Mouse (Mus musculus): ENCODE measurements around the gene Olfr1153.

The Olfr1153 gene

GRCm38 (mm10) chr2:87894662-87895061 lies at the start of gene Olfr1153:
Gene Olfr1153, plus strand, starts transcription at chr2:87894962.
- in situ Hi-C loops (cut with MboI; ENCODE audit: unreplicated experiment in 2 of 2): no loop called here

- in situ Hi-C loops (cut with MboI; ENCODE audit: unreplicated experiment in 2 of 2): no loop called here
Measured at GRCm38 (mm10) chr2:87855562-87855961, 39.2 kb upstream of the Olfr1153 start, which contains the start of gene Olfr1151. Gene Olfr1151, plus strand, starts transcription at chr2:87855862.

DNA sequence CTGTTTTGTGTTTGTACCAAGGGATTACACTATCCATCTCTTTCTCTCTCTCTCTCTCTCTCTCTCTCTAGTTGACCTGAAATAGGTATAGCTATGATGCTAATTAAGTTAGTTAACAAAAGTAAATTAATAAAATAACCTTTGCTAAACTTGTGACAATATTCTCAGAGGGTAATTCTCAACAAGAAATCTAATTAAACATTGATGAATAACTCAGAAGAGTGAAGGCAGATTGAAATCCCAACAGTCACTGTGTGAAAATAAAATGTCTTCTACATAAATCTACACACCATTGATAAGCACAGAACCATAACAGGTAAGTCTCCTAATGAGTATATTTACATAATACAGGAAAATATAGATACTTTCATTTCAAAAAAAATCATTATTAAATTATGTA lies 28.6 kb upstream of the Olfr1153 start, which contains the start of gene Olfr1152:
Gene Olfr1152 (plus strand): TSS at position 301 of the 400 bp plus-strand sequence.
- in situ Hi-C loops (cut with MboI; ENCODE audit: unreplicated experiment in 2 of 2): no loop called here

GRCm38 (mm10) chr2:87905066-87905465 lies 10.3 kb downstream of the Olfr1153 start, which contains the start of gene Olfr1154:
Gene Olfr1154, minus strand, starts transcription at chr2:87905166.
- in situ Hi-C loops (cut with MboI; ENCODE audit: unreplicated experiment in 2 of 2): no loop called here

DNA sequence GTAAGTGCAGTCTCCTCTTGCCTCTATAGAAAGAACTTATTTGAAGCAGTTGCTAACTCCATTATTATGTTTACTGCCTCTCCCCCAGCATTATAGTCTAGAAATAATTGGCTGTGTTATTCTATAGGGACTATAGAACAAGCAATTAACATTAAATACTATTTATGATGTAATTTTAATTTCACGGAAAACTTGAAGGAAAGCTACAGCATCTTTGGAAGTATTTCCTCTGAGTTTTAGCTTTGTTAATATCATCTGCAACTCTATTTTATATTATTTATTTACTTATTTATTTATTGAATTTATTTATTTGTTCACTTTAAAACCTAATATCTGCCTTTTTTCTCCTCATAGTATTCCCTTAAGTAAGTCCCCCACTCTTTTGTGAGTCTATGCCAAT lies 50.3 kb downstream of the Olfr1153 start, which contains the start of gene Olfr1155:
Gene Olfr1155 (minus strand): TSS at position 101 of the 400 bp plus-strand sequence.
- in situ Hi-C loops (cut with MboI; ENCODE audit: unreplicated experiment in 2 of 2): no loop called here
